Mouse (Mus musculus): Measurements from ENCODE around the gene Gm10645. TPM values are rescaled to one million over a fixed set of nuclear protein-coding genes. Genes with fewer than 3 reads are reported as not detected.

Gm10645 gene
- polyA plus RNA-seq (2015; fragmentation: Illumina TruSeq; extraction: RNeasy Lipid Tissue Mini Kit (QIAGEN cat#74804); ENCODE audit: low read depth, low replicate concordance) = 1.2 TPM

DNA sequence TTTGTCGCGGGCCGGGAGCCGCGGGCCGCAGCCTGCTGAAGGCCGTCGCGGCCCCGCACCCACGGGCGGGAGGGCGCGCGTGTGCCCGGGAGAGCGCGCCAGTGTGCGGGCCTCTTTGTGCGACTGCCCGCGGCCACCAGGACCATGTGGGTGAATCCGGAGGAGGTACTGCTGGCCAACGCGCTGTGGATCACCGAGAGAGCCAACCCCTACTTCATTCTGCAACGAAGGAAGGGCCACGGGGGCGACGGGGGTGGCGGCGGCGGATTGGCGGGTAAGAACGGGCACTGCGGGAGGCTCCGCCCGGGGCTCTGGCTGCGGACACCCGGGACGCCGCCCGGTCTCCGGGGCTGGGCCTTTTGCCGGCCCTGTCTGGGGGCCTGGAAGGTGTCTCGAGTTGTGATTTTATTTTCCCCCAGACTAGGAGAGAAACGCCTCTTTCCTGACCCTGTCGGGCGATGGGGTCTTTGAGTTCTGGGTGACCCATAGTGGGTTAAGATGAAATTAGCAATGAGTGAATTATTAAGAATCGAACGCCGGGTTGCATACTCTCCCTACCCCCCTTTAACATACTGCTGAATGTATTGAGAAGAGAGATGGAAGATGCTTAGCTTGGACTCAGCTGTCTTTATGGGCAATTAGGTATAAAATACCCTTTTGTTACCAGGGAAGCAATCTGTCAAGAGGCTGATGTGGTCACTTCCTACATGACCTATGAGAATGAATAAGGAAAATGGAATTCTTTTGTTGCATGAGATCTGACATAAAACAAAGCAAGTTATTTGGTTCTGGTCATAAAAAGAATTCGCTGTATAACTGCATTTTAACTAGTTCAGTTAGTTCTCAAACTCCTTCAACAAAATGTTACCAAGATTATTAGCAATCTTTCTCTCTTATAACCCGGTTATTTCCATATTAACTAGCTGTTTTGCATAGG lies at the start of gene Gm10645:
Gene Gm10645, minus strand, starts transcription at position 240 of the 937 bp plus-strand sequence.

DNA sequence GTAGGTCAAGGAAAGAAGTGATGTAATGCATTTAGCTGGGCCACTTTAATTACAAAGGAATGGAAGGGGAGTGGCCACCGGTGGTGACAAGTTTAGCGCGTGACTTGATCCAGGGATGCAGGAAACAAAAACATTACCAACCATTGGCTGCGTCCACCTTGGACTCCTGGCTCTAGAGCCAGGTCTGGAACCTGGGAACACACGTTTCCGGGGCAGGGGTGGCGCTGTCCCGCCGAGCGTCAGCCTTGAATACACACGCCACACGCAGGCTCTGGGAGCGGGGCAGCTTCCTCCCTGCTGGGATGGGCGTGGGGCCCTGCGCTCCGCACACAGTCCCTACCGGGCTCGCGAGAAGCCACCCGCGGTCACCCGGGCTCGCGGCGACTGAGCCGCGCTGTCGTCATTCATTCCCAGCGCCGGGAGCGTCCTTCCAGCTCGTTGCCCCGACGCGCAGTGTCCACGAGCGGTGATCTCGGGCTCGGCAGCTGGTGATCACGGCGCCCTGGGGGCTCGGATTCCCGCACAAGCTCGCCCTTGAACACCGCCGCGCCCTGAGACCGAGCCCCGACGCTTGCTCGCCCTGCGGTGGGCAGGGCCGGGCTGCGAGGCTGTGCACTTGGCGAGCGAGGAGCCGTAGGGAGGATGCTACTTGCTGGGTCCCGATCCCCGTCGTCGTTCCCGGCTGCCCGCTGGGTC lies 587 bp downstream of the Gm10645 start, which contains the start of gene Tbc1d9:
Gene Tbc1d9, plus strand, starts transcription at position 118 of the 696 bp plus-strand sequence.

Other genes starting within 250 kb of the Gm10645 start
- 48.9 TPM for gene Tbc1d9, start 818 bp downstream of the Gm10645 start, polyA plus RNA-seq (2015; fragmentation: Illumina TruSeq; extraction: RNeasy Lipid Tissue Mini Kit (QIAGEN cat#74804); ENCODE audit: low read depth, low replicate concordance)
- gene Ucp1, start 124.2 kb upstream of the Gm10645 start, polyA plus RNA-seq (2015; fragmentation: Illumina TruSeq; extraction: RNeasy Lipid Tissue Mini Kit (QIAGEN cat#74804); ENCODE audit: low read depth, low replicate concordance) = not detected
- gene Elmod2, start 166.3 kb upstream of the Gm10645 start, polyA plus RNA-seq (2015; fragmentation: Illumina TruSeq; extraction: RNeasy Lipid Tissue Mini Kit (QIAGEN cat#74804); ENCODE audit: low read depth, low replicate concordance) = 12.6 TPM
- not detected for gene Mgat4d, start 182.3 kb upstream of the Gm10645 start, polyA plus RNA-seq (2015; fragmentation: Illumina TruSeq; extraction: RNeasy Lipid Tissue Mini Kit (QIAGEN cat#74804); ENCODE audit: low read depth, low replicate concordance)
- 9.2 TPM for gene Clgn, start 223.7 kb upstream of the Gm10645 start, polyA plus RNA-seq (2015; fragmentation: Illumina TruSeq; extraction: RNeasy Lipid Tissue Mini Kit (QIAGEN cat#74804); ENCODE audit: low read depth, low replicate concordance)

Data from brain, adult 10 weeks (tissue).